Mouse (Mus musculus) forebrain, embryonic 13.5 days (tissue): ENCODE measurements around the gene Snx17. TPM values are rescaled to one million over a fixed set of nuclear protein-coding genes. Genes with fewer than 3 reads are reported as not detected.

Source experiments
- ATAC-seq: fragments of 200-750 bp; cut with Nextera tagmentation; 2 replicates; pipeline ENCODE4 v1.8.0; 2017
- H3K27ac ChIP-seq: fragments of 300-500 bp; sonication (generic); 2 replicates; pipeline ENCODE4 v1.5.1; 2015; ENCODE audit warnings: inconsistent platforms, mild to moderate bottlenecking, moderate library complexity
- H3K27me3 ChIP-seq: fragments of 300-500 bp; sonication (generic); 2 replicates; pipeline ENCODE4 v1.6.1; 2015; ENCODE audit warnings: mild to moderate bottlenecking, inconsistent platforms
- H3K36me3 ChIP-seq: fragments of 300-500 bp; sonication (generic); 2 replicates; pipeline ENCODE4 v1.6.1; 2015; ENCODE audit warnings: mild to moderate bottlenecking, inconsistent platforms; ENCODE audit not compliant: poor library complexity, severe bottlenecking
- H3K4me1 ChIP-seq: fragments of 300-500 bp; sonication (generic); 2 replicates; pipeline ENCODE4 v1.6.1; 2015; ENCODE audit warnings: inconsistent platforms
- H3K4me2 ChIP-seq: fragments of 300-500 bp; sonication (generic); 2 replicates; pipeline ENCODE4 v1.6.1; 2015; ENCODE audit warnings: inconsistent platforms, mild to moderate bottlenecking, moderate library complexity
- H3K4me3 ChIP-seq: fragments of 300-500 bp; sonication (generic); 2 replicates; pipeline ENCODE4 v1.5.1; 2015; ENCODE audit warnings: mild to moderate bottlenecking, inconsistent platforms
- H3K9ac ChIP-seq: fragments of 300-500 bp; sonication (generic); 2 replicates; pipeline ENCODE4 v1.6.1; 2015; ENCODE audit warnings: mild to moderate bottlenecking, inconsistent platforms
- H3K9me3 ChIP-seq: fragments of 300-500 bp; sonication (generic); replicated peaks from 2 replicates; pipeline ENCODE4 v1.6.1; 2016; ENCODE audit warnings: inconsistent platforms
- whole genome bisulfite sequencing: fragments of 180-500 bp; shearing (Covaris S2); methylation state at CpG from one replicate; pipeline ENCODE4 v1.1.7; 2015; 5-methylcytosine and 5-hydroxymethylcytosine counted together
- polyA plus RNA-seq: library from polyadenylated mRNA; unstranded; fragments of >200 nt; fragmentation: Nextera tagmentation; extraction: Ambion mirVana; gene quantifications from 2 replicates; pipeline ENCODE4 v1.2.1, GENCODE M21; 2015

Gene Snx17
- polyA plus RNA-seq = 139 and 145 TPM in 2 replicates

DNA sequence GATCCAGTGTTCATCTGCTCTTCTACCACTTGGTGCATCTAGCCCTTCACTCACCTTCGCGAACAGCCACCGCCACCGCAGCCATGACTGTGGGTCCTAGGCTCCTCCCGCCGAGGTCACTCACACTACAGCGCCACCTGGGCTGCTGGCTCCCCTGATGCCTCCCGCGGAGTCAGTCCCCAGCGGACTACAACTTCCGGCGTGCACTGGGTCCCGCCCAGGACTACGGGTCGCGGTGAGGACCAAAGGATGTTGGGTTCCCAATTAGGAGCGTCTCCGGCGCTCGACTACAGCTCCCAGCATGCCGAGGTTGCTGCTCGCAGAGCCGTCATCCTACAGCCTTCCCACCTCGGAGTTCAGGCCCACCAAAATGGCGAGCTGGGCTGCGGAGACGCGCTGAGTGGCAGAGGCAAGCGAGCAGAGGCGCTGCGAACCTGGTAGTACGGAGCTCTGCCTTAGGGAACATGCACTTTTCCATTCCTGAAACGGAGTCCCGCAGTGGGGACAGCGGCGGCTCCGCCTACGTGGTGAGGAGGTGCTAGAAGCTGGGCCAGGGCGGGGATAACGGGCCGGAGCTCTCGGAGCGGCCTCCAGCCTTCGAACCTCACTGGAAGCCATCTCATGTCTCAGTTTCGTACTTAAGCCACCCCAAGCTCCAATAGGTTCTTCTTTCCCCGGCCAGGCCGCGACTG is at the start of gene Snx17, which contains the start of gene Eif2b4:
TSS of gene Snx17 (plus strand) at position 289 of the 692 bp plus-strand sequence.
TSS of gene Eif2b4 (minus strand) at position 492 of the 692 bp plus-strand sequence.
- Histone ChIP-seq H3K27ac (peak within 1 kb of the TSS; percentile 73), H3K9ac (peak within 1 kb of the TSS; percentile 90), H3K36me3 (peaks cover 72% of the 10 kb centered on the region), H3K9me3 (no peaks in the 10 kb centered on the region), H3K4me3 (peak within 1 kb of the TSS; percentile 83), H3K27me3 (no peaks in the 10 kb centered on the region), H3K4me1 (peaks cover 24% of the 10 kb centered on the region), H3K4me2 (peak within 1 kb of the TSS; percentile 95)
- ATAC-seq = peak; percentile 97
- WGBS = under 1% methylated on average over 48 of the region's 48 CpGs

DNA sequence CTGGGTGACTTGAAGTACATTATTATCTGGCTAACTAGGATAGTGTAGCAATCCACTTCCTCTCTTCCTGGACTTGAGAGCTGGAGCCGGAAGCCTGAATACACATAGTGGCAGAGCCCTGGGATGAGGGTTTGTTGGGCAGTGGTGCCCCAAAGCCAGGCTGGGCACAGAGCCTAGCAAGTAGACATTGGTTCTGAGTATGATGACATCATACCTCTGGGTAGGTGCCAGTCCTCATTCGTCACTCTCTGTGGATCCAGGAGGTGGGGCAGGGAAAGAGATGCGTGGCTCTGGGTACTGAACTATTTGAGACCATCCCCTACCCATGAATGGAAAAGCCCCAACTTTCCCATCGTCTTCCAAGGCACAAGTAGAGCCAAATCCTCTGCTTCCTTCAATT is 43.2 kb upstream of the Snx17 start:
- Histone ChIP-seq H3K4me3 (no peak overlapping the region), H3K36me3 (peaks cover 24% of the 10 kb centered on the region; the same call in 1 of the 2 replicates), H3K4me1 (peaks cover 13% of the 10 kb centered on the region), H3K4me2 (no peak overlapping the region), H3K27ac (no peak overlapping the region), H3K9me3 (no peaks in the 10 kb centered on the region), H3K27me3 (no peaks in the 10 kb centered on the region), H3K9ac (no peak overlapping the region)
- WGBS = 87% methylated on average over 4 of the region's 4 CpGs
- ATAC-seq = no peak

DNA sequence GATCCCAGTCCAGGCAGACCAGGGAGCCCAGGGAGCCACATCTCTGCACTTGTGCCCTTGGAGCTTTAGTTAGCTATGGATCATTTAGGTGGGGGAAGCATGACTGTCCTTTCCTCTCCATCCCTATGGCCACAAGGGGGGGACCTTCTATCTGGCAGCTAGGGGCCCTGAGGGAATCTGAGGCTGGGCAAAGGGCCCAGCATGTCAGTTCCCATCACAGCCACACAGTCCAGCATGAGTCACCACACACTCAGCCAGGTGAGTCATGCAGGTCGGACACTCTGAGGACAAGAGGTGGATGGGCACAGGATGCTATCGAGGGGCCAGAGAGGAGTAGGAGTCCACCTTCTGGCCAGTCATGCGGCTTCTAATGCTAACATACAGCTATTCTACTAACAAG is 41.3 kb upstream of the Snx17 start:
- 84% methylated on average over 3 of the region's 3 CpGs for WGBS

DNA sequence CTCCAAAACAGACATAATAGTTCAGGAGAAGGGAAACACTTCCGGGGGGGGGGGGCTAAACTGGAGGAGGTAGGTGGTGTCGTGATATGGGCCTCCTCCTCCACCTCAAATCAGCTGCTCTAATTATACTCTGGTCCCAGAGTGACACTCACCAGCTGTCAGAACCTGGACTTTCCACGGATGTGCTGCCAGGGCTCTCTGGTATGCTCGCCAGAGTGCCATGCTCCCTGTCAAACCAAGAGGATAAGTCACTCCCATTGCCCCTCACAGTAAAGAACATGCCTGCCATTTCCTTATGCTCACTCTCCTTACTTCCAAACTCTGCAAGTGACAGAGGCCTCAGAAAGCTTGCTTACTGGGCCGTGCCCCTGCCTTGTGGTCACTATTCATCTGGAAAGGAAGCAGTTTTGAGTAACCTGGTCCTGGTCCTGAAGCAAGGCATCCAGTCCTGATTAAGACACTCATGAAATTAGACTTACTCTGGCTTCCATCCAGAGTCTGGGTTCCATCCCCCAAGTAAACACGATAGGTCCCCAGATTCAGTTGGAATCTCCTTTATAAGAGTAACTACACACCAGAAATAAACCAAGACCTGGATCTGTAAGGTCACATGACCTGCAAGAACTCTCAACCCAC is 39.4 kb upstream of the Snx17 start:
- 41% methylated on average over 6 of the region's 6 CpGs for WGBS
- peaks cover 14% of the 10 kb centered on the region for H3K4me1 ChIP-seq
- peaks cover 36% of the 10 kb centered on the region for H3K36me3 ChIP-seq
- H3K27me3 ChIP-seq = no peaks in the 10 kb centered on the region
- peak; percentile 16 for ATAC-seq
- H3K4me2 ChIP-seq = peak overlapping the region; percentile 79
- H3K4me3 ChIP-seq = peak overlapping the region; percentile 56
- peak overlapping the region; percentile 72 for H3K9ac ChIP-seq
- no peaks in the 10 kb centered on the region for H3K9me3 ChIP-seq
- no peak overlapping the region for H3K27ac ChIP-seq

More for the DNA sequence above, 41.3 kb upstream of the Snx17 start:
- Histone ChIP-seq H3K4me2 (no peak overlapping the region), H3K27ac (no peak overlapping the region), H3K36me3 (peaks cover 17% of the 10 kb centered on the region), H3K9ac (no peak overlapping the region), H3K4me3 (no peak overlapping the region), H3K4me1 (peaks cover 14% of the 10 kb centered on the region), H3K9me3 (no peaks in the 10 kb centered on the region), H3K27me3 (no peaks in the 10 kb centered on the region)
- ATAC-seq = no peak

DNA sequence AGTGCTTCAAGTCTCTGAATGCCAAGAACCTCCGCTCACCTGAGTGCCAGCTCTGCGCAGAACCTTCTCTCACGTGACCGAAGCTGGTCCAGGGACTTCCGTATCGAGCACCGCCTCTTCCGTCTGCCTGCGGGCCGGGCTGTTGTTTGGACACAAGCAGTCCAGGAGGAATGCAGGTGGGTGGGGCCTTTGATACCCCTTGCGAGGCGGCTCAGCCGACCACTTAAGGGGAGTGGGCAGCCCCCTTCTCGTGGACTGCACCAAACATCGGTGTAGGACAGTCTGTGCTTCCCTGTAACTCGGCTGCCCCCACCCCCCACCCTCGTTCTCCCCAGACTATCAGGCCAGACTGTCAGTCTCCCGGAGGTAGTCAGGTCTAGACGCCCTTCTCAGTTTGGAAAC is 38.9 kb upstream of the Snx17 start, which contains the start of gene Mpv17:
TSS of gene Mpv17 (minus strand) at position 100 of the 402 bp plus-strand sequence.
- under 1% methylated on average over 19 of the region's 19 CpGs for WGBS
- Histone ChIP-seq H3K27ac (peak within 1 kb of the TSS; percentile 51; the same call in 1 of the 2 replicates), H3K27me3 (no peaks in the 10 kb centered on the region), H3K9me3 (no peaks in the 10 kb centered on the region), H3K4me3 (peak within 1 kb of the TSS; percentile 56), H3K4me2 (peak within 1 kb of the TSS; percentile 79), H3K4me1 (peaks cover 14% of the 10 kb centered on the region), H3K36me3 (peaks cover 41% of the 10 kb centered on the region), H3K9ac (peak within 1 kb of the TSS; percentile 72)
- ATAC-seq = peak; percentile 96

DNA sequence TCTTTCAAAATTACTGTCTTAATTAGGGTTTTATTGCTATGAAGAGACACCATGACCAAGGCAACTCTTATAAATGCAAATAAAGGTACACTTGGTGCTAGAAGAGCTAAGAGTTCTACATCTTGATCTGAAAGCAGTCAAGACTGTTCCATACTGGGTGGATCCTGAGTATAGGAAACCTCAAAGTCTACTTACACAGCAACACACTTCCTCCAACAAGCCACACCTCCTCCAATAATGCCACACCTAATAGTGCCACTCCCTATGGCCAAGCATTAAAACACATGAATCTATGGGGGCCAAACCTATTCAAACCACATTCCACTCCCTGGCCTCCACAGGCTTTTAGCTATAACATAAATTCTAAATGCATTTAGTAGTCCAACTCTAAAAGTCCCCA is 30.6 kb upstream of the Snx17 start:
- Histone ChIP-seq H3K27me3 (no peaks in the 10 kb centered on the region), H3K4me1 (no peaks in the 10 kb centered on the region), H3K9me3 (no peaks in the 10 kb centered on the region), H3K4me3 (no peak overlapping the region), H3K9ac (no peak overlapping the region), H3K27ac (no peak overlapping the region), H3K36me3 (peaks cover 90% of the 10 kb centered on the region), H3K4me2 (no peak overlapping the region)
- no peak for ATAC-seq

DNA sequence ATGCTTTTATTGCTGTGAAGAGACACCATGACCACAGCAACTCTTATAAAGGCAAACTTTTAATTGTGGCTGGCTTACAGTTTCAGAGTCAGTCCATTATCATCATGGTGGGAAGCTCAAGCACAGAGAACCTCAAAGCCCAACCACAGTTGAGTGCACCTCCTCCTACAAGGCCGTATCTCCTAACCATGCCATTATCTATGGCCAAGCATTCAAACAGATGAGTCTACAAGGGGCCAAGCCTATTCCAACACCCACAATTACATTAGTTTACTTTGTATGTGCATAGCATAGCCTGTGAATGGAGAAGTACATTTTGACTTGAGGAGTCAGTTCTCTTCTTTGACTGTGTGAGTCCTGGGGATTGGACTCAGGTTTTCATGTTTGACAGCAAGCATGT is 28.1 kb upstream of the Snx17 start:
- Histone ChIP-seq H3K4me3 (no peak overlapping the region), H3K27me3 (no peaks in the 10 kb centered on the region), H3K4me1 (no peaks in the 10 kb centered on the region), H3K4me2 (no peak overlapping the region), H3K36me3 (peaks cover 90% of the 10 kb centered on the region), H3K9me3 (no peaks in the 10 kb centered on the region), H3K9ac (no peak overlapping the region), H3K27ac (no peak overlapping the region)
- 95% methylated on average over 1 of the region's 1 CpGs for WGBS
- no peak for ATAC-seq

DNA sequence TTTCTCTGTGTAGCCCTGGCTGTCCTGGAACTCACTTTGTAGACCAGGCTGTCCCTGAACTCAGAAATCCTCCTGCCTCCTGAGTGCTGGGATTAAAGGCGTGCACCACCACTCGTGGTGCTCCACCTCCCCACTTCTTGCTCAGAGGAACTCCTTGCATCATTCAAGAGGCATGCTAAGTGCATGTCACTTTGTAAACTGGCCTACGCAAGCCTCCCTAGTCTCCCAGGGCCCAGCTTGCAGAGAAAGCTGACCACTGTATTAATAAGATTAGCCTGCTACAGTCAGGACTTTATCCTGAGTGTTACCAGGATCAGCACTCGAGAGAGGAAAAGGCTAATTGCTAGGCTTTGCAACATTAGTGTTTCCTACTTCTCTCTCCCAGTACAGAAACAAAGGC is 24.4 kb upstream of the Snx17 start:
- WGBS = 95% methylated on average over 4 of the region's 4 CpGs
- H3K9me3 ChIP-seq = no peaks in the 10 kb centered on the region
- H3K9ac ChIP-seq = no peak overlapping the region
- peaks cover 97% of the 10 kb centered on the region for H3K36me3 ChIP-seq
- no peaks in the 10 kb centered on the region for H3K4me1 ChIP-seq
- H3K4me3 ChIP-seq = no peak overlapping the region
- no peak for ATAC-seq
- no peak overlapping the region for H3K4me2 ChIP-seq
- H3K27ac ChIP-seq = no peak overlapping the region
- H3K27me3 ChIP-seq = no peaks in the 10 kb centered on the region

DNA sequence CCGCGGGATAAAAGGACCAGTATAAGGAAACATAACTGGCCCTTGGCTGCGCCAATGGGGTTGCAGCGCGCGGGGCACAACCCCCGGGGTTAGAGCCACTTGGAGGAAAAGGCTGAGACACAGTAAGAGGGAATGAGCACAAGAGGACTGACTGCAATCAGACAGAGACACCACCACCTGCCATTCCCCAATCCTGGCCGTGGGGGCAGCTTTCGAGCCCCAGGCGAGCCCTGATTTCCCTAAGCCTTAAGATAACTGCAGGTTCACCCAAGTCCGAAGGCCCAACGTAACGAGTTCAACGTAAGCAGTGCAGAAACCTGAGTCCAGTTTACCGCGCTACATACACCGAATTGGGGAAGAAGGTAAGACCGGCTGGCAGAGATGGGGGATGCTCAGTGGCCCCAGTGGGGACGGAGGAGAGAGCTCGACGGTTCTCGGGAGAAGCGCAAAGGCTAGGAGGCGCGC is 13.7 kb upstream of the Snx17 start:
- Histone ChIP-seq H3K9me3 (no peaks in the 10 kb centered on the region), H3K4me1 (peaks cover 30% of the 10 kb centered on the region), H3K4me2 (peak overlapping the region; percentile 92), H3K9ac (peak overlapping the region; percentile 82), H3K27me3 (no peaks in the 10 kb centered on the region), H3K4me3 (peak overlapping the region; percentile 93), H3K27ac (peak overlapping the region; percentile 99), H3K36me3 (peaks cover 10% of the 10 kb centered on the region; the same call in 1 of the 2 replicates)
- WGBS = under 1% methylated on average over 25 of the region's 25 CpGs
- ATAC-seq = peak; percentile 68; the same call in 1 of the 2 replicates

DNA sequence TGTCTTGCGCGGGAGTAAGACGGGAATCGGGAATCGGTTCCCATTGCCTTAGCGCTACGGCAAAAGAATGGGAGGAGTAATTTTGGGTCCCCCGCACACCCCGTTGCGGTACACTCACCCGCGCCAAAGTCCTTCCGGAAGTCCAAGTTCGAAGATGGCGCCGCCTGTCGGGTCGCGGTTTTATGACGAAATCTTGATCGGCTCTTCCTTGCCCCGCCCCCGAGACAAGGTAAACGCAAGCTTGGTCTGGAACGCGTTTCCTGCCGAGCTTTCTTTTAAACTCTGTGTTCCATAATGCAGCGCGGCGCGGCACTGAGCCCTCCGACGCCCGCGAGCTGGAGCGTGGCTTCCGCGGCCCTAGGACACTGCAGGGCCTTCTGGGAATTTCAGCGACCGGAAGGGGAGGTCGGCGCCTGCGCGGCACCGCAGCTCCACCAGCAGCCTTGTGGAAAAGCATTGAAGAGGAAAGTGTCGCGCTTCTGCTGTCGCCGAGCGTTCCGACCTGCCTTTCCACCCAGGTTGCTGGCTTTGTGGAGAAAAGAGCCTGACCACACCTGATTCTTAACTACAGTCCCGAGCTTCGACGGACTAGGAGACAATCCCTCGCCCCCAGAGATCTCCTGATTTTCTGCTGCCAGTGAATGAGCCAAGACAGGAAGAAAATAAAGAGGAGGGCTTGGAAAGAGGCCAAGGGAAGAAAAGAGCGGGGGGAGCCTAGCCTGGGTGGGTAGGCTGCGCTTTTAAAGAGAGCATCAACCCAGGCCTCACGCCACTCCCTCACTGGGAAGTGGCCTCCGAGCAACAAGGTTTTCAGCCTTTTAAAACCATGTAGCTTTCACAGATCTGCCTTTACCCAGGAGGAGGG is 13.0 kb upstream of the Snx17 start, which contains the start of the genes Gm29609 and Gtf3c2:
TSS of gene Gm29609 (minus strand) at position 146 of the 865 bp plus-strand sequence.
TSS of gene Gtf3c2 (minus strand) at position 379 of the 865 bp plus-strand sequence.
- under 1% methylated on average over 59 of the region's 59 CpGs for WGBS
- peak within 1 kb of the TSS; percentile 92 for H3K4me2 ChIP-seq
- no peaks in the 10 kb centered on the region for H3K27me3 ChIP-seq
- peaks cover 30% of the 10 kb centered on the region for H3K4me1 ChIP-seq
- H3K4me3 ChIP-seq = peak within 1 kb of the TSS; percentile 93
- peak within 1 kb of the TSS; percentile 99 for H3K27ac ChIP-seq
- H3K9ac ChIP-seq = peak within 1 kb of the TSS; percentile 82
- peak; percentile 98 for ATAC-seq
- H3K9me3 ChIP-seq = no peaks in the 10 kb centered on the region
- H3K36me3 ChIP-seq = 0 out of 2 replicates have a peak, but pooled peaks cover 6% of the 10 kb centered on the region

DNA sequence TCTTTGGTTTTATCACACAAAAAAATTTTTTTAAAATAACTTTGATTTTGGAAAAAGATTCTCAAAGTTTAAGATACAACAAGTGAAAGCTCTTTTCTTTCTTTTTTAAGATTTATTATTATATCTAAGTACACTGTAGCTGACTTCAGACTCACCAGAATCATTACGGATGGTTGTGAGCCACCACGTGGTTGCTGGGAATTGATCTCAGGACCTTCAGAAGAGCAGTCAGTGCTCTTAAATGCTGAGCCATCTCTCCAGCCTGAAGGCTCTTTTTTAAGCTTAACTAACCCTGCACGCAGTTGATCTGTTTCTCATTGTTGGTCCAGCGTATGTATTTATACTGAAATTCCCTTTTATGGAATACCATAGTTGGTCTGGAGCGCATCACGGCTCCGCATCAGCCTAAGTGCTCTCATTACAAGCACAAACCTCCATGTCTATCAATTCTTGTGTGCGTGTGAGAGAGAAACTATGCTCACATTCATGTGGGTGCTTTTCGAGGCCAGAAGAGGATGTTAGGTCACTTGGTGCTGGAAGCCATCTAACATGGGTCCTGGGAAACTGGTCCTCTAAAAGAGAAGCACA is 11.8 kb upstream of the Snx17 start:
- H3K9ac ChIP-seq = no peak overlapping the region
- H3K4me2 ChIP-seq = no peak overlapping the region
- H3K36me3 ChIP-seq = 0 out of 2 replicates have a peak, but pooled peaks cover 6% of the 10 kb centered on the region
- 93% methylated on average over 9 of the region's 9 CpGs for WGBS
- no peak overlapping the region for H3K27ac ChIP-seq
- no peak overlapping the region for H3K4me3 ChIP-seq
- ATAC-seq = no peak
- no peaks in the 10 kb centered on the region for H3K9me3 ChIP-seq
- no peaks in the 10 kb centered on the region for H3K27me3 ChIP-seq
- H3K4me1 ChIP-seq = peaks cover 30% of the 10 kb centered on the region
